Mouse (Mus musculus) E14TG2a.4 (cell line): ENCODE data around the gene Sf3b5.

Source experiments
- CTCF ChIP-seq: conservative IDR thresholded peaks from 2 replicates; pipeline ENCODE4 v1.5.1; 2014; ENCODE audit warnings: low read length
- NANOG ChIP-seq: IDR thresholded peaks from 2 replicates; pipeline ENCODE4 v1.6.1; 2014; ENCODE audit warnings: borderline replicate concordance, low read length, mixed read lengths
- POU5F1 ChIP-seq: IDR thresholded peaks from 2 replicates; pipeline ENCODE4 v1.6.1; 2014; ENCODE audit warnings: low read length, borderline replicate concordance

DNA sequence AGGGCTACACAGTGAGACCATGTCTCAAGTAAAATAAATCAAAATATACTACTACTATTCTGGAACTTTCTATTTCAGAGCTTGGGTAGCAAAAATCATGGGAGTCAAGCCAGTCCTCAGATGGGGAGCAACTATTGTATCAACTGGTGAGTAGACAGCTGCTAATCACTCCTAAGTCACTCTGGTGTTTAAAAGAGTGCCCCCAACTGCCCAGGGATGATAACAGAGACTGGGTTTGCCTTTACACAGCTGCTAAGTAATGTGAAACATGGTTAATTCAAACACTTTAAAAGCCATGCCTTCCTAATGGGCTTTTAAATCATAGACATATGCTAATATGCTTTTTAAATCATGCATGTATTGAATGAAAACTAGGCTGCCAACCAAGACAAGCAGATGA, 42.9 kb upstream of the Sf3b5 start:
- TF ChIP-seq CTCF (no peak), POU5F1 (no peak), NANOG (no peak)
